Mouse (Mus musculus) limb, embryonic 11.5 days (tissue): ENCODE results near the gene Ppp2r5a. TPM values are rescaled to one million over a fixed set of nuclear protein-coding genes. Genes with fewer than 3 reads are reported as not detected.

Experiments
- ATAC-seq: fragments of 200-750 bp; cut with Nextera tagmentation; 2 replicates; pipeline ENCODE4 v1.8.0; 2017; ENCODE audit warnings: low read depth; ENCODE audit not compliant: insufficient number of reproducible peaks, low FRiP score, low TSS enrichment
- DNase-seq: peaks from one replicate; pipeline ENCODE4 v3.0.0-alpha.2; 2015; ENCODE audit warnings: low spot score
- H3K27ac ChIP-seq: fragments of 300-500 bp; sonication (generic); replicated peaks from 2 replicates; pipeline ENCODE4 v1.5.1; 2014; ENCODE audit warnings: low read depth, mild to moderate bottlenecking, low read length
- H3K27me3 ChIP-seq: fragments of 300-500 bp; sonication (generic); 2 replicates; pipeline ENCODE4 v1.6.1; 2014; ENCODE audit warnings: mild to moderate bottlenecking, low read length, mixed read lengths; ENCODE audit not compliant: control insufficient read depth, insufficient read depth
- H3K36me3 ChIP-seq: fragments of 300-500 bp; sonication (generic); 2 replicates; pipeline ENCODE4 v1.6.1; 2014; ENCODE audit warnings: mild to moderate bottlenecking, low read length, moderate library complexity, mixed read lengths; ENCODE audit not compliant: control insufficient read depth, insufficient read depth
- H3K4me1 ChIP-seq: fragments of 300-500 bp; sonication (generic); 2 replicates; pipeline ENCODE4 v1.6.1; 2014; ENCODE audit warnings: low read length, mixed read lengths; ENCODE audit not compliant: control insufficient read depth, insufficient read depth
- H3K4me2 ChIP-seq: fragments of 300-500 bp; sonication (generic); 2 replicates; pipeline ENCODE4 v1.6.1; 2014; ENCODE audit warnings: low read depth, mild to moderate bottlenecking, moderate library complexity; ENCODE audit not compliant: severe bottlenecking
- H3K4me3 ChIP-seq: fragments of 300-500 bp; sonication (generic); 2 replicates; pipeline ENCODE4 v1.5.1; 2014; ENCODE audit warnings: low read depth, low read length
- H3K9ac ChIP-seq: fragments of 300-500 bp; sonication (generic); 2 replicates; pipeline ENCODE4 v1.6.1; 2014; ENCODE audit warnings: mild to moderate bottlenecking, low read length
- H3K9me3 ChIP-seq: fragments of 300-500 bp; sonication (generic); 2 replicates; pipeline ENCODE4 v1.6.1; 2016; ENCODE audit warnings: low read length; ENCODE audit not compliant: control insufficient read depth
- WGBS: fragments of 180-500 bp; shearing (Covaris S2); extraction: QIAGEN DNeasy Blood & Tissue Kit; methylation state at CpG from one replicate; pipeline ENCODE4 v1.1.7; 2014; 5-methylcytosine and 5-hydroxymethylcytosine counted together
- polyA plus RNA-seq: library from polyadenylated mRNA; unstranded; fragments of >200 nt; fragmentation: Nextera tagmentation; extraction: Ambion mirVana; gene quantifications from 2 replicates; pipeline ENCODE4 v1.2.1, GENCODE M21; 2014

Gene Ppp2r5a
- polyA plus RNA-seq, 1 experiment from 2014 or later, result 17.0 TPM

GRCm38 (mm10) chr1:191422164-191422563 lies 19.1 kb upstream of the Ppp2r5a start:
- H3K27ac ChIP-seq, result no peak overlapping the region

GRCm38 (mm10) chr1:191421426-191421999 lies 18.4 kb upstream of the Ppp2r5a start:
- 14% methylated on average over 1 of the region's 1 CpGs for WGBS
- no peak overlapping the region for H3K4me3 ChIP-seq
- DNase-seq (no peak), ATAC-seq (no peak)
- H3K9ac ChIP-seq, result no peak overlapping the region
- H3K27me3 ChIP-seq, result no peaks in the 10 kb centered on the region
- no peak overlapping the region for H3K4me2 ChIP-seq
- H3K9me3 ChIP-seq, result no peaks in the 10 kb centered on the region
- no peak overlapping the region for H3K27ac ChIP-seq
- H3K4me1 ChIP-seq, result peaks cover 17% of the 10 kb centered on the region
- no peaks in the 10 kb centered on the region for H3K36me3 ChIP-seq

More at GRCm38 (mm10) chr1:191422164-191422563, 19.1 kb upstream of the Ppp2r5a start:
- Histone ChIP-seq H3K36me3 (no peaks in the 10 kb centered on the region), H3K9ac (no peak overlapping the region), H3K4me3 (no peak overlapping the region), H3K4me1 (peaks cover 13% of the 10 kb centered on the region), H3K4me2 (no peak overlapping the region), H3K9me3 (no peaks in the 10 kb centered on the region), H3K27me3 (no peaks in the 10 kb centered on the region)
- 70% methylated on average over 4 of the region's 4 CpGs for WGBS
- ATAC-seq, result no peak
- DNase-seq, result no peak

GRCm38 (mm10) chr1:191420930-191421404 lies 17.9 kb upstream of the Ppp2r5a start:
- no peaks in the 10 kb centered on the region for H3K27me3 ChIP-seq
- ATAC-seq, result 0 out of 2 replicates have a peak, but pooled peaks have one; percentile 37
- DNase-seq, result no peak
- WGBS, result 34% methylated on average over 6 of the region's 6 CpGs
- no peaks in the 10 kb centered on the region for H3K9me3 ChIP-seq
- H3K9ac ChIP-seq, result no peak overlapping the region
- no peak overlapping the region for H3K27ac ChIP-seq
- no peak overlapping the region for H3K4me3 ChIP-seq
- no peaks in the 10 kb centered on the region for H3K36me3 ChIP-seq
- H3K4me2 ChIP-seq, result no peak overlapping the region
- H3K4me1 ChIP-seq, result peaks cover 17% of the 10 kb centered on the region

- Histone ChIP-seq H3K4me1 (peaks cover 21% of the 10 kb centered on the region), H3K27me3 (no peaks in the 10 kb centered on the region), H3K27ac (no peak overlapping the region), H3K4me3 (no peak overlapping the region), H3K4me2 (no peak overlapping the region), H3K9me3 (no peaks in the 10 kb centered on the region), H3K36me3 (no peaks in the 10 kb centered on the region), H3K9ac (no peak overlapping the region)
- DNase-seq, result peak; percentile 52
- ATAC-seq, result no peak
- WGBS, result 20% methylated on average over 8 of the region's 8 CpGs
Measured at GRCm38 (mm10) chr1:191419991-191420751, 17.1 kb upstream of the Ppp2r5a start.

- ATAC-seq (no peak), DNase-seq (no peak)
- 42% methylated on average over 6 of the region's 6 CpGs for WGBS
- Histone ChIP-seq H3K27me3 (no peaks in the 10 kb centered on the region), H3K36me3 (no peaks in the 10 kb centered on the region), H3K4me2 (no peak overlapping the region), H3K4me1 (peaks cover 21% of the 10 kb centered on the region), H3K27ac (no peak overlapping the region), H3K4me3 (no peak overlapping the region), H3K9ac (no peak overlapping the region), H3K9me3 (no peaks in the 10 kb centered on the region)
Measured at GRCm38 (mm10) chr1:191419421-191419820, 16.3 kb upstream of the Ppp2r5a start.

GRCm38 (mm10) chr1:191418936-191419335 lies 15.9 kb upstream of the Ppp2r5a start:
- no peak for ATAC-seq
- no peak overlapping the region for H3K27ac ChIP-seq
- no peaks in the 10 kb centered on the region for H3K9me3 ChIP-seq
- no peaks in the 10 kb centered on the region for H3K27me3 ChIP-seq
- 0 out of 2 replicates have a peak overlapping the region, but pooled peaks have one; percentile 17 for H3K9ac ChIP-seq
- H3K36me3 ChIP-seq, result no peaks in the 10 kb centered on the region
- H3K4me3 ChIP-seq, result no peak overlapping the region
- peaks cover 21% of the 10 kb centered on the region for H3K4me1 ChIP-seq
- no peak overlapping the region for H3K4me2 ChIP-seq
- DNase-seq, result peak; percentile 19
- WGBS, result 58% methylated on average over 3 of the region's 4 CpGs

- Histone ChIP-seq H3K27ac (no peak overlapping the region; the same call in 1 of the 2 replicates), H3K36me3 (no peaks in the 10 kb centered on the region), H3K9ac (no peak overlapping the region), H3K9me3 (no peaks in the 10 kb centered on the region), H3K27me3 (no peaks in the 10 kb centered on the region), H3K4me2 (no peak overlapping the region), H3K4me3 (no peak overlapping the region), H3K4me1 (peaks cover 21% of the 10 kb centered on the region)
- ATAC-seq (no peak), DNase-seq (peak; percentile 23)
- 61% methylated on average over 5 of the region's 5 CpGs for WGBS
Measured at GRCm38 (mm10) chr1:191417111-191417510, 14.0 kb upstream of the Ppp2r5a start.

GRCm38 (mm10) chr1:191416611-191417010 lies 13.5 kb upstream of the Ppp2r5a start:
- Histone ChIP-seq H3K9me3 (no peaks in the 10 kb centered on the region), H3K36me3 (no peaks in the 10 kb centered on the region), H3K27ac (no peak overlapping the region; the same call in 1 of the 2 replicates), H3K4me3 (no peak overlapping the region), H3K9ac (no peak overlapping the region), H3K4me1 (peaks cover 21% of the 10 kb centered on the region), H3K27me3 (no peaks in the 10 kb centered on the region), H3K4me2 (no peak overlapping the region)
- WGBS, result 20% methylated on average over 3 of the region's 3 CpGs
- DNase-seq, result peak; percentile 21
- ATAC-seq, result no peak
